Mouse (Mus musculus) neural tube, embryonic 15.5 days (tissue): ENCODE data around the gene Gabrp. TPM values are rescaled to one million over a fixed set of nuclear protein-coding genes. Genes with fewer than 3 reads are reported as not detected.
A peak's percentile ranks its signal among the peaks of the same experiment; 100 is the strongest.

Experiments
- ATAC-seq: fragments of 200-750 bp; cut with Nextera tagmentation; 2 replicates; pipeline ENCODE4 v1.8.0; 2017; ENCODE audit warnings: mild to moderate bottlenecking, moderate TSS enrichment, moderate library complexity; ENCODE audit not compliant: low FRiP score
- H3K27ac ChIP-seq: fragments of 300-500 bp; sonication (generic); replicated peaks from 2 replicates; pipeline ENCODE4 v1.5.1; 2015; ENCODE audit warnings: mild to moderate bottlenecking, inconsistent platforms
- H3K27me3 ChIP-seq: fragments of 300-500 bp; sonication (generic); replicated peaks from 2 replicates; pipeline ENCODE4 v1.6.1; 2015; ENCODE audit warnings: inconsistent platforms
- H3K36me3 ChIP-seq: fragments of 300-500 bp; sonication (generic); 2 replicates; pipeline ENCODE4 v1.6.1; 2015; ENCODE audit warnings: inconsistent platforms
- H3K4me1 ChIP-seq: fragments of 300-500 bp; sonication (generic); 2 replicates; pipeline ENCODE4 v1.6.1; 2015; ENCODE audit warnings: inconsistent platforms
- H3K4me2 ChIP-seq: fragments of 300-500 bp; sonication (generic); 2 replicates; pipeline ENCODE4 v1.6.1; 2015; ENCODE audit warnings: inconsistent platforms, mild to moderate bottlenecking, moderate library complexity
- H3K4me3 ChIP-seq: fragments of 300-500 bp; sonication (generic); replicated peaks from 2 replicates; pipeline ENCODE4 v1.5.1; 2015; ENCODE audit warnings: mild to moderate bottlenecking, inconsistent platforms
- H3K9ac ChIP-seq: fragments of 300-500 bp; sonication (generic); replicated peaks from 2 replicates; pipeline ENCODE4 v1.6.1; 2015; ENCODE audit warnings: mild to moderate bottlenecking, inconsistent platforms
- H3K9me3 ChIP-seq: fragments of 300-500 bp; sonication (generic); replicated peaks from 2 replicates; pipeline ENCODE4 v1.6.1; 2016; ENCODE audit warnings: inconsistent platforms
- WGBS: fragments of 180-500 bp; shearing (Covaris S2); methylation state at CpG from one replicate; pipeline ENCODE4 v1.1.7; 2015; ENCODE audit warnings: mixed read lengths; 5-methylcytosine and 5-hydroxymethylcytosine counted together
- polyA plus RNA-seq: library from polyadenylated mRNA; unstranded; fragments of >200 nt; fragmentation: Nextera tagmentation; extraction: Ambion mirVana; gene quantifications from 2 replicates; pipeline ENCODE4 v1.2.1, GENCODE M21; 2015

The Gabrp gene
- 0.14 TPM in 1 of 2 replicates, not detected in the other for polyA plus RNA-seq

- Histone ChIP-seq H3K27me3 (no peaks in the 10 kb centered on the region), H3K36me3 (no peaks in the 10 kb centered on the region), H3K9ac (no peak within 1 kb of the TSS), H3K4me3 (no peak within 1 kb of the TSS), H3K4me2 (no peak within 1 kb of the TSS), H3K4me1 (no peaks in the 10 kb centered on the region), H3K27ac (no peak within 1 kb of the TSS), H3K9me3 (no peaks in the 10 kb centered on the region)
- no peak for ATAC-seq
- WGBS = 62% methylated on average over 6 of the region's 6 CpGs
Observed at GRCm38 (mm10) chr11:33578859-33579258, at the start of gene Gabrp. TSS of gene Gabrp (minus strand) at chr11:33578959.

- WGBS = 87% methylated on average over 4 of the region's 4 CpGs
- Histone ChIP-seq H3K27me3 (no peaks in the 10 kb centered on the region), H3K27ac (no peak overlapping the region), H3K4me3 (no peak overlapping the region), H3K9ac (no peak overlapping the region), H3K4me1 (no peaks in the 10 kb centered on the region), H3K9me3 (no peaks in the 10 kb centered on the region), H3K4me2 (no peak overlapping the region), H3K36me3 (no peaks in the 10 kb centered on the region; the same call in 1 of the 2 replicates)
- ATAC-seq = no peak
Observed at GRCm38 (mm10) chr11:33627136-33627742, 48.5 kb upstream of the Gabrp start.

GRCm38 (mm10) chr11:33614218-33614617 is 35.5 kb upstream of the Gabrp start:
- 6% methylated on average over 15 of the region's 15 CpGs for WGBS
- Histone ChIP-seq H3K27me3 (peaks cover 8% of the 10 kb centered on the region; the same call in 1 of the 2 replicates), H3K9ac (no peak overlapping the region), H3K9me3 (no peaks in the 10 kb centered on the region), H3K36me3 (no peaks in the 10 kb centered on the region), H3K4me3 (no peak overlapping the region), H3K27ac (no peak overlapping the region), H3K4me1 (no peaks in the 10 kb centered on the region), H3K4me2 (no peak overlapping the region)
- ATAC-seq = peak; percentile 70; the same call in 1 of the 2 replicates

- no peak overlapping the region for H3K4me2 ChIP-seq
- no peaks in the 10 kb centered on the region; the same call in 1 of the 2 replicates for H3K27me3 ChIP-seq
- no peak overlapping the region for H3K9ac ChIP-seq
- H3K36me3 ChIP-seq = no peaks in the 10 kb centered on the region
- H3K27ac ChIP-seq = no peak overlapping the region
- no peaks in the 10 kb centered on the region for H3K4me1 ChIP-seq
- no peak overlapping the region for H3K4me3 ChIP-seq
- H3K9me3 ChIP-seq = no peaks in the 10 kb centered on the region
- ATAC-seq = no peak
- WGBS = 44% methylated on average over 3 of the region's 3 CpGs
Observed at GRCm38 (mm10) chr11:33607784-33608183, 29.0 kb upstream of the Gabrp start.

GRCm38 (mm10) chr11:33603174-33603573 is 24.4 kb upstream of the Gabrp start:
- Histone ChIP-seq H3K27me3 (no peaks in the 10 kb centered on the region), H3K4me1 (no peaks in the 10 kb centered on the region), H3K9me3 (no peaks in the 10 kb centered on the region), H3K4me3 (no peak overlapping the region), H3K9ac (no peak overlapping the region), H3K4me2 (no peak overlapping the region), H3K27ac (no peak overlapping the region), H3K36me3 (no peaks in the 10 kb centered on the region)
- no peak for ATAC-seq
- 75% methylated on average over 2 of the region's 2 CpGs for WGBS

- no peaks in the 10 kb centered on the region for H3K36me3 ChIP-seq
- no peak for ATAC-seq
- no peaks in the 10 kb centered on the region; the same call in 1 of the 2 replicates for H3K4me1 ChIP-seq
- 83% methylated on average over 4 of the region's 4 CpGs for WGBS
- H3K4me2 ChIP-seq = no peak within 1 kb of the TSS
- H3K27me3 ChIP-seq = no peaks in the 10 kb centered on the region
- H3K4me3 ChIP-seq = no peak within 1 kb of the TSS
- H3K9ac ChIP-seq = no peak within 1 kb of the TSS
- no peak within 1 kb of the TSS for H3K27ac ChIP-seq
- H3K9me3 ChIP-seq = no peaks in the 10 kb centered on the region
Observed at GRCm38 (mm10) chr11:33598986-33599385, 20.2 kb upstream of the Gabrp start, which contains the start of gene D130052B06Rik. TSS of gene D130052B06Rik (plus strand) at chr11:33599302.

GRCm38 (mm10) chr11:33596655-33597054 is 17.9 kb upstream of the Gabrp start:
- Histone ChIP-seq H3K4me3 (no peak overlapping the region), H3K27me3 (no peaks in the 10 kb centered on the region), H3K9ac (no peak overlapping the region), H3K4me2 (no peak overlapping the region), H3K27ac (no peak overlapping the region), H3K4me1 (no peaks in the 10 kb centered on the region; the same call in 1 of the 2 replicates), H3K9me3 (no peaks in the 10 kb centered on the region), H3K36me3 (no peaks in the 10 kb centered on the region)
- no peak for ATAC-seq
- 69% methylated on average over 4 of the region's 4 CpGs for WGBS

GRCm38 (mm10) chr11:33592826-33593225 is 14.1 kb upstream of the Gabrp start:
- Histone ChIP-seq H3K9ac (no peak overlapping the region), H3K27me3 (no peaks in the 10 kb centered on the region), H3K4me3 (no peak overlapping the region), H3K4me1 (no peaks in the 10 kb centered on the region; the same call in 1 of the 2 replicates), H3K27ac (no peak overlapping the region), H3K4me2 (no peak overlapping the region), H3K9me3 (no peaks in the 10 kb centered on the region), H3K36me3 (no peaks in the 10 kb centered on the region)
- ATAC-seq = no peak
- 87% methylated on average over 4 of the region's 4 CpGs for WGBS

- Histone ChIP-seq H3K36me3 (no peaks in the 10 kb centered on the region), H3K4me3 (no peak overlapping the region), H3K4me2 (no peak overlapping the region), H3K9me3 (no peaks in the 10 kb centered on the region), H3K4me1 (no peaks in the 10 kb centered on the region), H3K9ac (no peak overlapping the region), H3K27me3 (no peaks in the 10 kb centered on the region), H3K27ac (no peak overlapping the region)
- no peak for ATAC-seq
- 94% methylated on average over 3 of the region's 3 CpGs for WGBS
Observed at GRCm38 (mm10) chr11:33590771-33591170, 12.0 kb upstream of the Gabrp start.

GRCm38 (mm10) chr11:33586614-33587013 is 7.9 kb upstream of the Gabrp start:
- H3K4me2 ChIP-seq = no peak overlapping the region
- no peaks in the 10 kb centered on the region for H3K36me3 ChIP-seq
- no peak overlapping the region for H3K4me3 ChIP-seq
- 85% methylated on average over 6 of the region's 6 CpGs for WGBS
- ATAC-seq = no peak
- no peak overlapping the region for H3K9ac ChIP-seq
- H3K4me1 ChIP-seq = no peaks in the 10 kb centered on the region
- H3K9me3 ChIP-seq = no peaks in the 10 kb centered on the region
- H3K27ac ChIP-seq = no peak overlapping the region
- H3K27me3 ChIP-seq = no peaks in the 10 kb centered on the region

GRCm38 (mm10) chr11:33579621-33580020 is 862 bp upstream of the Gabrp start:
- H3K4me1 ChIP-seq = no peaks in the 10 kb centered on the region
- no peak for ATAC-seq
- no peak overlapping the region for H3K9ac ChIP-seq
- no peak overlapping the region for H3K4me2 ChIP-seq
- 72% methylated on average over 3 of the region's 3 CpGs for WGBS
- H3K27ac ChIP-seq = no peak overlapping the region
- H3K4me3 ChIP-seq = no peak overlapping the region
- H3K9me3 ChIP-seq = no peaks in the 10 kb centered on the region
- H3K27me3 ChIP-seq = no peaks in the 10 kb centered on the region
- no peaks in the 10 kb centered on the region for H3K36me3 ChIP-seq

GRCm38 (mm10) chr11:33574944-33575343 is 3.8 kb downstream of the Gabrp start:
- no peaks in the 10 kb centered on the region for H3K9me3 ChIP-seq
- no peaks in the 10 kb centered on the region for H3K27me3 ChIP-seq
- H3K27ac ChIP-seq = no peak overlapping the region
- H3K36me3 ChIP-seq = no peaks in the 10 kb centered on the region
- no peak overlapping the region for H3K9ac ChIP-seq
- no peak overlapping the region for H3K4me3 ChIP-seq
- ATAC-seq = no peak
- no peak overlapping the region for H3K4me2 ChIP-seq
- no peaks in the 10 kb centered on the region for H3K4me1 ChIP-seq
- WGBS = 84% methylated on average over 3 of the region's 3 CpGs
